Mouse (Mus musculus) testis, adult 2 months (tissue): ENCODE results near the gene Sorbs1.

Source experiments
- CTCF ChIP-seq: fragments of 200-500 bp; IDR thresholded peaks from 2 replicates; pipeline ENCODE4 v1.5.1; 2012; ENCODE audit warnings: low read depth, mild to moderate bottlenecking, inconsistent platforms, low read length, moderate library complexity; ENCODE audit not compliant: control insufficient read depth, insufficient read depth, insufficient replicate concordance
- POLR2A ChIP-seq: fragments of 200-500 bp; IDR thresholded peaks from 2 replicates; pipeline ENCODE4 v1.6.1; 2012; ENCODE audit warnings: low read depth, mild to moderate bottlenecking, inconsistent platforms, low read length, moderate library complexity; ENCODE audit not compliant: control insufficient read depth

DNA sequence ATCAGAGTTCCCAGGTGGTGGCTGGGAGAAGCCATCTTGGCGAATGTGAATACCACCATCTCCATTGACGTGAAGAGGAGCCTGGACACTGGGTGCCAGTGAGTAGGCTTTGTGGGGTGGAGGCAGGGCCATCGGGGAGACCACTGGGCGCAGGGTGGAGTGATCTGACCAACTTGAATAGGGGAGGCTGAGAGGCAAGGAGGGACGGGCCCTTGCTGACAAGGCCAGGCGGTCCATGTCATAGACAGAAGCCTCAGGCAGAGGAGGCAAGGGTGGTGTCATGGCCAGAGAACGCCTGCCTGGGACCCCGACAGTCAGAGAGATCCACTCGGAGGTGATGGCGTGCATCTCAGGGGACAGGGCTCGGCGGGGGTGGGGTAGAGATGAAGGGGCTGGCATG lies 203.7 kb downstream of the Sorbs1 start:
- TF ChIP-seq POLR2A (no peak), CTCF (no peak)
